Mouse (Mus musculus) heart, postnatal 25 days (tissue): ENCODE results near the gene Slco3a1. TPM values are rescaled to one million over a fixed set of nuclear protein-coding genes. Genes with fewer than 3 reads are reported as not detected.

Experiments
- DNase-seq: peaks from one replicate; pipeline ENCODE4 v3.0.0; 2022; ENCODE audit warnings: low spot score
- intact Hi-C: fragments of 180-260 bp; cut with DNase I; formaldehyde crosslinking; loops from one replicate; pipeline ENCODE4 v1.15.1; 2025
- microRNA-seq: library from miRNA; unstranded; fragments of <30 nt; microRNA quantifications from one replicate; pipeline ENCODE4 v1.2.0, GENCODE M21; 2022
- total RNA-seq, 2 experiments: library from RNA; stranded (reverse); gene quantifications; 2 replicates each; pipeline ENCODE4 v1.2.3; 2021

The Slco3a1 gene
- total RNA-seq, 2 experiments from 2014 or later = 95.3 to 105 TPM

- DNase-seq = no peak
- intact Hi-C loops = no loop called here
Measured at GRCm38 (mm10) chr7:74269283-74270088, 285.1 kb downstream of the Slco3a1 start.

- intact Hi-C loops = no loop called here
- DNase-seq = no peak
Measured at GRCm38 (mm10) chr7:74266511-74267168, 287.9 kb downstream of the Slco3a1 start.

DNA sequence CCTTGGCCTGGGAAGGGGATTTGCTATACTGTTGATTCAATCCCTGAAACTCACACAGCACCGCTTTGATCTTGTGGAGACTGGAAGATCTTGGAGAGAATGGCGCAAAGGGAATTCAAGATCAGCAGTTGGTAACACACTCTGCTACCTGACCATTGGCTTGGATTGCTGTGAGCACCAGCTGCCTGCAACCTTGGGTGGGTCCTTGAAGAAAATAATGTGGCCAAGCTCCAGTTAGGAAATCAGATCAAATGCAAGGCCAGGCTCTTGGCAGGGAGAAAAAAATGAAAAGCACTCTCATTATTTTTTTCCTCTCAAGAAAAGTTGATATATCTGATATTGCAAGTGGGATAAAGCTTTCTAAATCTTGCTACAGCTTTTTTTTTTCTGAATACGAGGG, 298.3 kb downstream of the Slco3a1 start:
- intact Hi-C loops = no loop called here
- DNase-seq = no peak

DNA sequence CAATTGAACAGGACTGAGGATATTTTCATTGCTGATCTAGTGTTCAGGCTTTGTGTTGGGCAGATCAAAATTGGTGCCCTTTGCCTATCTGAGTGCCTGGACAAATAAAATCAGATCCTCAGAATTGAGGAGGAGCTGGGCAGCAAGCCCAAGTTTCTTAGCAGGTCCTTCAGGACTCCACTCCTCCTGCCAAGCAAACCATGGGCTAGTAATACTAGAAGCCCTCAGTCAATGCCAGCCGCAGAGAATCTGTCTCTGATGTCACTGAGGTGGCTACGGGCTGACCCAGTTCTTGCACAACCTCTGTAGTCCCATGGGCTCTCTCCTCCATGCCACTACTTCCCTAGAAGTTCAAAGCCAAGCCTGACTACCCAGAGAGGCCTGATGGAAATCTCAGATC, 302.5 kb downstream of the Slco3a1 start:
- DNase-seq = no peak
- intact Hi-C loops = no loop called here

GRCm38 (mm10) chr7:74241236-74241635, 313.3 kb downstream of the Slco3a1 start:
- DNase-seq = no peak
- intact Hi-C loops = no loop called here

DNA sequence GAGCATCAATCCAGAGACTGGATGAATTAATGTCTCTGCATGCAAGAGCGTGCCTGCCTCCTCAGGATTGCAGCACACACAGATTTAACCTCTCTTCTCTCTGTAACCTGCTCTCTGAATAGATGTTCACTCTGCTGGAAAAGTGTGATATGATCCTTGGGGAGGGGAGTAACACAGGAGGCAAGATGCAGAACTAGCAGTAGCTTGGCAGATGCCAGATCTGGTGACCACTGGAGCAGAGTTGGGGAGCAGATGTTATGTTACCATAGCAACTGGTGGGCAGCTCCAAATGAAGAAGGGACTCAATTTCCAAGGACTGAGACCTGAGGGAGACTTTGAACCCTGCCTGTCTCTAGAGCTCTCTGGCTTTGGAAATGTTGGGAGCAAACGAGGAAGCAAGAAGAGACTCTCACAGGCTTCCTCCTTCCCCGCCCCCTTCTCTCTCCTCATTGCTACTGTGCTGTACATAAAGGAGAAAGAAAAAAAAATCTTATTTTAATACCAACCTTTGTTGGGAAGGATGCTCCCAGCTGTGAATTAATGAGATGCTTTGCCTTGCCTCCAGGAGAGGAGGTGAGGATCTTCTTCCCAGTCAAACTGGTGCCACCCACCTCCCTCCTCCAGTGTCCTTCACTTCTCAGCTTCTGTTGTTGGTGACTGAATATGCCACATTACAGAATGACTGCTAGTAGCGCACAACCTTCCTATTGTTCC, 314.0 kb downstream of the Slco3a1 start:
- intact Hi-C loops = no loop called here
- no peak for DNase-seq

Small RNAs within 50 kb of the gene (microRNA-seq; reads per million reads assigned to microRNA genes)
- gene Gm27459 = not detected
